13 mouse cellular contexts compared by ENCODE assay signal in the genomic region with DNA sequence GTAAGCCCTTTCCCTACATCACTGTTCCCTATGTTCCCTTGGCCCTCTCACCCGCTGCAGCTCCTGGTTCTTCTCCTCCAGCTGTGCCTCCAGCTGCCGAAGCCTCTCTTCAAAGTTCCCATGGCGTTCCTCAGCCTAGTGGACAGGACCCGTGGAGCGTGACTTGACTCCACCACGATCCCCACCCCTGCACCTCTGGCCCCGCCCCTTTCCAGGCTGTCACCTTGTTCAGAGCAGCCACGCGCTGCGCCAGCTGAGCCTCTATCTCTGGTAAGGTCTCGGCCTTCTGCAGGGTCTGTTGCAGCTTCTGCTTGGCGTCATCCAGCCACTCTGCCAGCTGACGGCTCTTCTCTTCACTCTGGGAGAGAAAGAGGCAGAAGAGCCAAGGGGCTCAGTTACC. TPM values are rescaled to one million over a fixed set of nuclear protein-coding genes. Genes with fewer than 3 reads are reported as not detected.
"Had no signal": no experiment of that assay in that cellular context is flagged by ENCODE, and none has a peak within 500 bp of the region (broad histone marks: within the 10 kb centered on the region; RNA-seq: fewer than 3 reads in every experiment).

No protein-coding gene starts in this region.

- H3K9ac ChIP-seq: limb, embryonic 12.5 days; liver, embryonic 13.5 days; liver, postnatal 0 days; lung, embryonic 15.5 days; midbrain, embryonic 15.5 days; neural tube, embryonic 13.5 days; stomach, embryonic 15.5 days had no signal

- ATAC-seq: inflammation-experienced regulatory T-cells, adult 6 months; liver, postnatal 0 days; midbrain, embryonic 15.5 days had no signal

- H3K4me3 ChIP-seq: limb, embryonic 12.5 days; liver, embryonic 13.5 days; lung, embryonic 15.5 days; midbrain, embryonic 15.5 days; neural tube, embryonic 13.5 days; stomach, embryonic 15.5 days had no signal

- H3K4me2 ChIP-seq: limb, embryonic 12.5 days; liver, embryonic 13.5 days; lung, embryonic 15.5 days; midbrain, embryonic 15.5 days; neural tube, embryonic 13.5 days; stomach, embryonic 15.5 days had no signal

- H3K4me1 ChIP-seq: limb, embryonic 12.5 days; stomach, embryonic 15.5 days had no signal

- H3K9me3 ChIP-seq: limb, embryonic 12.5 days; liver, embryonic 13.5 days; lung, embryonic 15.5 days; midbrain, embryonic 15.5 days; neural tube, embryonic 13.5 days; stomach, embryonic 15.5 days had no signal

- DNase-seq: kidney, adult 9 months; liver, embryonic 13.5 days; liver, postnatal 0 days; lung, postnatal 36 days; right cerebral cortex, postnatal 14 days; thymus, adult 18-20 months; thymus, postnatal 14 days had no signal

- H3K27ac ChIP-seq: limb, embryonic 12.5 days; liver, embryonic 13.5 days; lung, embryonic 15.5 days; midbrain, embryonic 15.5 days; neural tube, embryonic 13.5 days; stomach, embryonic 15.5 days had no signal

- H3K36me3 ChIP-seq: limb, embryonic 12.5 days; liver, embryonic 13.5 days; lung, embryonic 15.5 days; stomach, embryonic 15.5 days had no signal

- H3K27me3 ChIP-seq: midbrain, embryonic 15.5 days; neural tube, embryonic 13.5 days had no signal

RNA-seq across cellular contexts. Expression of a gene that starts 10.7 kb away (rescaled TPM):
- polyA plus RNA-seq: liver, postnatal 0 days had no signal

RNA-seq across cellular contexts. Expression of a gene that starts 14.3 kb away (rescaled TPM):
- polyA plus RNA-seq: inflammation-experienced regulatory T-cells, adult 6 months; liver, embryonic 13.5 days; liver, postnatal 0 days had no signal

RNA-seq across cellular contexts. Expression of a gene that starts 21.0 kb away (rescaled TPM):
- polyA plus RNA-seq: inflammation-experienced regulatory T-cells, adult 6 months had no signal
